Mouse (Mus musculus) hindbrain, embryonic 14.5 days (tissue): Measurements from ENCODE around the gene Smtnl2. TPM values are rescaled to one million over a fixed set of nuclear protein-coding genes. Genes with fewer than 3 reads are reported as not detected.

ENCODE experiments used
- ATAC-seq: fragments of 200-750 bp; cut with Nextera tagmentation; 2 replicates; pipeline ENCODE4 v1.8.0; 2017; ENCODE audit warnings: moderate number of reproducible peaks, mild to moderate bottlenecking, moderate TSS enrichment, moderate library complexity; ENCODE audit not compliant: low FRiP score
- DNase-seq: peaks from one replicate; pipeline ENCODE4 v3.0.0-alpha.2; 2015; ENCODE audit warnings: low spot score
- H3K27ac ChIP-seq: fragments of 300-500 bp; sonication (generic); 2 replicates; pipeline ENCODE4 v1.5.1; 2014; ENCODE audit warnings: mild to moderate bottlenecking, moderate library complexity
- H3K27me3 ChIP-seq: fragments of 300-500 bp; sonication (generic); 2 replicates; pipeline ENCODE4 v1.6.1; 2014; ENCODE audit warnings: mild to moderate bottlenecking, low read length, mixed read lengths; ENCODE audit not compliant: control insufficient read depth, insufficient read depth
- H3K36me3 ChIP-seq: fragments of 300-500 bp; sonication (generic); replicated peaks from 2 replicates; pipeline ENCODE4 v1.6.1; 2014; ENCODE audit not compliant: control insufficient read depth, insufficient read depth
- H3K4me1 ChIP-seq: fragments of 300-500 bp; sonication (generic); replicated peaks from 2 replicates; pipeline ENCODE4 v1.6.1; 2014; ENCODE audit warnings: antibody characterized with exemption, low read length, mixed read lengths; ENCODE audit not compliant: control insufficient read depth, insufficient read depth
- H3K4me2 ChIP-seq: fragments of 300-500 bp; sonication (generic); replicated peaks from 2 replicates; pipeline ENCODE4 v1.6.1; 2014; ENCODE audit warnings: mild to moderate bottlenecking, moderate library complexity
- H3K4me3 ChIP-seq: fragments of 300-500 bp; sonication (generic); replicated peaks from 2 replicates; pipeline ENCODE4 v1.5.1; 2014; ENCODE audit warnings: mild to moderate bottlenecking, low read length
- H3K9ac ChIP-seq: fragments of 300-500 bp; sonication (generic); 2 replicates; pipeline ENCODE4 v1.6.1; 2014
- H3K9me3 ChIP-seq: fragments of 300-500 bp; sonication (generic); 2 replicates; pipeline ENCODE4 v1.6.1; 2016; ENCODE audit warnings: low read length; ENCODE audit not compliant: control insufficient read depth
- WGBS: fragments of 180-500 bp; shearing (Covaris S2); extraction: QIAGEN DNeasy Blood & Tissue Kit; methylation state at CpG from one replicate; pipeline ENCODE4 v1.1.7; 2014; 5-methylcytosine and 5-hydroxymethylcytosine counted together
- microRNA-seq: library from miRNA; unstranded; fragments of <30 nt; microRNA quantifications from one replicate; pipeline ENCODE4, GENCODE M21; 2016
- polyA plus RNA-seq: library from polyadenylated mRNA; unstranded; fragments of >200 nt; fragmentation: Nextera tagmentation; extraction: Ambion mirVana; gene quantifications from 2 replicates; pipeline ENCODE4 v1.2.1, GENCODE M21; 2014

Smtnl2 gene
- polyA plus RNA-seq, 1 experiment from 2014 or later = 4.8 TPM

GRCm38 (mm10) chr11:72342549-72343237 lies 68.8 kb downstream of the Smtnl2 start:
- WGBS = 9% methylated on average over 7 of the region's 7 CpGs
- peak; percentile 83 for DNase-seq
- ATAC-seq = peak; percentile 77
- H3K27me3 ChIP-seq = no peaks in the 10 kb centered on the region
- H3K27ac ChIP-seq = no peak overlapping the region
- peaks cover 11% of the 10 kb centered on the region; the same call in 1 of the 2 replicates for H3K4me1 ChIP-seq
- H3K4me3 ChIP-seq = no peak overlapping the region
- H3K4me2 ChIP-seq = peak overlapping the region; percentile 33
- H3K9ac ChIP-seq = no peak overlapping the region
- H3K9me3 ChIP-seq = no peaks in the 10 kb centered on the region
- H3K36me3 ChIP-seq = no peaks in the 10 kb centered on the region

- WGBS = 78% methylated on average over 4 of the region's 4 CpGs
- Histone ChIP-seq H3K27ac (no peak overlapping the region), H3K27me3 (no peaks in the 10 kb centered on the region), H3K4me1 (peaks cover 11% of the 10 kb centered on the region; the same call in 1 of the 2 replicates), H3K9ac (no peak overlapping the region), H3K36me3 (no peaks in the 10 kb centered on the region), H3K4me2 (no peak overlapping the region), H3K4me3 (no peak overlapping the region), H3K9me3 (no peaks in the 10 kb centered on the region)
- ATAC-seq = no peak
- no peak for DNase-seq
Measured at GRCm38 (mm10) chr11:72339716-72340115, 71.8 kb downstream of the Smtnl2 start.

Small RNAs within 50 kb of the gene (microRNA-seq; reads per million reads assigned to microRNA genes)
- not detected for gene Mir6338

Other genes with a start within 250 kb of the Smtnl2 start
- 0.25 and 0.40 TPM in 2 replicates for gene Gm43951, start 204.9 kb downstream of the Smtnl2 start, polyA plus RNA-seq
- 14.3 and 17.1 TPM in 2 replicates for gene 4933427D14Rik, start 204.3 kb downstream of the Smtnl2 start, polyA plus RNA-seq
- 141 and 151 TPM in 2 replicates for gene Txndc17, start 204.2 kb downstream of the Smtnl2 start, polyA plus RNA-seq
- gene Med31, start 196.1 kb downstream of the Smtnl2 start, polyA plus RNA-seq = 50.8 and 52.8 TPM in 2 replicates
- gene Slc13a5, start 144.5 kb downstream of the Smtnl2 start, polyA plus RNA-seq = 2.0 and 2.8 TPM in 2 replicates
- gene Xaf1, start 110.1 kb downstream of the Smtnl2 start, polyA plus RNA-seq = 1.1 and 3.3 TPM in 2 replicates
- not detected in 2 replicates for gene Fbxo39, start 97.3 kb downstream of the Smtnl2 start, polyA plus RNA-seq
- 9.9 and 10.1 TPM in 2 replicates for gene Tekt1, start 49.3 kb downstream of the Smtnl2 start, polyA plus RNA-seq
- 0.11 TPM in 1 of 2 replicates, not detected in the other for gene Ggt6, start 23.8 kb upstream of the Smtnl2 start, polyA plus RNA-seq
- 54.1 and 63.3 TPM in 2 replicates for gene Mybbp1a, start 29.6 kb upstream of the Smtnl2 start, polyA plus RNA-seq
- 11.9 and 12.4 TPM in 2 replicates for gene Spns2, start 78.2 kb upstream of the Smtnl2 start, polyA plus RNA-seq
- 0.11 and 0.23 TPM in 2 replicates for gene Spns3, start 138.8 kb upstream of the Smtnl2 start, polyA plus RNA-seq
- gene Ube2g1, start 195.6 kb upstream of the Smtnl2 start, polyA plus RNA-seq = 92.9 and 102 TPM in 2 replicates